Mouse (Mus musculus) spleen, adult 18-20 months (tissue): ENCODE results near the gene Atat1.

Experiments
- DNase-seq, 2 experiments: peaks; one replicate each; pipeline ENCODE4 v3.0.0; 2022; ENCODE audit warnings: mixed read lengths in 2 of 2

The Atat1 gene

GRCm38 (mm10) chr17:35917463-35918251 lies 7.8 kb upstream of the Atat1 start:
- peak in 1 of 2 experiments; percentile 43 for DNase-seq

DNA sequence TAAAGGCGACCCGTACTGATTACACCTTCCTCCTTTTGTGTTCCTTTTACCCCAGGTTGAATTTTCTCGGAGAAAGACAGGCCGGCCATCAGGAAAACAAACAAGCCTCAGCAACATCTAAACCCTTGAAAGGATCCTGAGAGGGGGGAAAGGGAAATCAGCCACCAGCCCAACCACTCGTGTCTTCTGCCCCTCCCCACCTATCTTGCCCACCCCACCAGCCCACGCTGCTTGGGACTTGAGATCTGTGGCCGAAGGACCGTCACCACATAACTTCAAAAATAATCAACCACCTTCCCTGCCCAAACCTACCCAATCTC lies 7.2 kb upstream of the Atat1 start:
- peak in 1 of 2 experiments; percentile 33 for DNase-seq

DNA sequence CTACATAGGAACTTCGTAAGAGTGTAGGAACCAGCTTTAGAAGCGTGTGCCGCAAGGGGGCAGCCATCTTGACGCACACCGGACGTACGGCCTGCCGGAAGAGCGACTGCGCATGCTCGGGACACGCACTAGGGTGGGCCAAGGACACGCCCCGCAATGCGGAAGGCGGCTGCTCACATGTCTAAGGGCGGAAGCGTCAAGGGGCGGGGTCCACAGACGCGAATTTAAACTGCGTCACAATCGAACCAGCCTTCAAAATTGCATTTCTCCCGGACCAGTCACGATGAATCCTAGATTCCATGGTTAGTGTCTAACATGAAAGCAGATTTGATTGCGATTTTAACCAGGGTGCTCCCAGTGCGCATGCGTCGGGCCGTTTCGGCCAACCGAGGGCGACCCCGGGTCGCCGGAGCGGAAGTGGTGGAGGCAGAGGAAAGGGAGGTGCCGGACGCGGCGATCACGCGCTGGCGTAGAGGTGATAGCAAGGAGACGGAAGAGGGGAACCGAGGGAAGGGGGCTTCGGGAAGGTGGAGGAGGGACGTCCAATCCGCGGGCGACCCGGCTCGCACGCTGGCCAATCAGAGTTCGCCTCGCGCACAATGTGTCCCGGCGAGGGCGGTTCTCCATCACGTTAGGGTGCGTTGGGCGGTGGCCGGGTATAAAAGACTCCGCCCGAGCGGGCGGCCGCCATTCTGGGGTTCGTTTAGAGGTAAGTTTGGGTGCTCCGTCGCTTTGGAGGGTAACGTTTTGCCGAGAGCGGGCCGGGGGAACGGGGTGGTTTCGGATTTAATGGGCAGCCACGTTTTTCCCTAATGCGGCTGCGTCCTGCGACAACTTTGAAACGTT lies 6.6 kb upstream of the Atat1 start, which contains the start of the genes Mrps18b and Ppp1r10:
TSS of gene Mrps18b (minus strand) at position 93 of the 846 bp plus-strand sequence.
TSS of gene Ppp1r10 (plus strand) at position 138 of the 846 bp plus-strand sequence.
- DNase-seq: peak; percentile 95 to 99

GRCm38 (mm10) chr17:35915538-35916296 lies 5.8 kb upstream of the Atat1 start:
- no peak for DNase-seq

DNA sequence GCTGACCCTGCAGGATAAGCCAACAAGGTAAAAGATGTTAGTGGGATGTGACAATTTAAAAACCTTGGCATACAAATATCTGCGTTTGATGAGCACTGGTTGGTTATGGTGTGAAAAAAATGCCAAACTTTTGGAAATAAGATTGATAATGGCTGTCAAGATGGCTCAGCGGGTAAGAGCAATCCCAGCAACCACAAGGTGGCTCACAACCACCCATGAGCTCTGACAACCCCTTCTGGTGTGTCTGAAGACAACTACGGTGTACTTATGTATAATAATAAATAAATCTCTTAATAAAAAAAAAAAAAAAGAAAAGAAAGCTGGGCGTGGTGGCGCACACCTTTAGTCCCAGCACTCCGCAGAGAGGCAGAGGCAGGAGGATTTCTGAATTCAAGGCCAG lies 5.1 kb upstream of the Atat1 start:
- DNase-seq: no peak

DNA sequence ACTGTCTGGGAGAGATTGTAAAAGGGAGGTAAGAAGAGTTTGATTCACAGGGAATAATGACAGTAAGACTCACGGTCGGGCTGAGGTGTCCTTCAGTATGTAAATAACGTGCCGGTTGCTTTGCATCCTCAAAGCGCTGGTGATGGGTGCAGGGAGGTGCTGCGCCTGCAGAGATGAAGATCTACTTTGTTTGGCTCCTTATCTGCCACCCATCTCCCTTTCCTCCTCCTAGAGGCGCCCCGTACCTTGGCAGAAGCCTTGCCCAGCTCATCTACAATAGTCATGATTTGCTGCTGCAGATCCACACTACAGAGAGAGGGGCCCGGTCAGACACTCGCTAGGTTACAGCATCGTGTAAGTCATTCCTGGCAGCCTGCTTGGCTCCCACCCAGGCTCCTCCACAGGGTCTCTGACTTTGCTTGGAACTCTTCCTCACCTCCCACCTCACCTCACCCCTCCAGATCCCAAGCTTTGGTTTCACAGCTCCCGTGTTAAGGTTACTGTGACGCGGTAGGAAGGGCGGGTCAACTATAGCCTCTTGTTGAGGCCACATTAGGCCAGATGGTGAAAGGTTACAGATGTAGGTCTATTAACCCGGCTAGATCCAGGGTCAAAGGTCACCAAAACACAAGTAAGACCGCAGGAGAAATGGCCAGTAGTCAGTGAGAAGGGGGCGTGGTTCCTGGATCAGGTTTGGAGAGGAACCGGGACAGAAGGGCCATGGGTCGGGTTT lies 523 bp downstream of the Atat1 start:
- no peak for DNase-seq

GRCm38 (mm10) chr17:35907609-35908008 lies 2.3 kb downstream of the Atat1 start:
- no peak for DNase-seq

GRCm38 (mm10) chr17:35905587-35905986 lies 4.3 kb downstream of the Atat1 start:
- DNase-seq: no peak

GRCm38 (mm10) chr17:35903992-35904355 lies 5.9 kb downstream of the Atat1 start:
- DNase-seq: no peak

DNA sequence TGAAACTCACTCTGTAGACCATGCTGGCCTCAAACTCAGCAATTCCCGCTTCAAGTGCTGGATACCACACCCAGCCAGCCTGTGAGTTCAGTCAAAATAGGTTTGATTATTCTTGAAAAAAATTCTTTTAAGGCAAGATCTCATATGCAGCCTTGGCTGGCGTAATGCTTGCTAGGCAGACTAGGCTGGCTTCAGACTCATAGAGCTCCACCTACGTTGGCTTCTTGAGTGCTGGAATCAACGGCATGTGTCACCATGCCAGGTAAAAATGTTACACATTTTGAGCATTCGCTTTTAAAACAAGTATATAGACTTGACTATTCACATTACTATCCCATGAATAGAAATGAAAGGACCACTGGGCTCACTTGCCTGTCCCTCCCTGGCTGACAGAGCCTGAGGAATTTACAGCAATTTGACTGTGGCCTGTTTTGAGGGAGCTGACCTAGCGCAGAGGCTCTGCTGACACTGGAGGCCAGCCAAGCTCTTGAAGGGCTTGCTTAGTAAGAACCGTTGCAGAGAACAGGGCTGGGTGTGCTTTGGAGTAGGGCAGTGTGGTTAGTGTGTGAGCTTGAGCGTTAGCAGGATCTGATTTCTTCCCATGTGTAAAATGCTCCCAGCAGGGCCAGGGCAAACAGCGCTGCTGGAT lies 6.4 kb downstream of the Atat1 start:
- DNase-seq: no peak

DNA sequence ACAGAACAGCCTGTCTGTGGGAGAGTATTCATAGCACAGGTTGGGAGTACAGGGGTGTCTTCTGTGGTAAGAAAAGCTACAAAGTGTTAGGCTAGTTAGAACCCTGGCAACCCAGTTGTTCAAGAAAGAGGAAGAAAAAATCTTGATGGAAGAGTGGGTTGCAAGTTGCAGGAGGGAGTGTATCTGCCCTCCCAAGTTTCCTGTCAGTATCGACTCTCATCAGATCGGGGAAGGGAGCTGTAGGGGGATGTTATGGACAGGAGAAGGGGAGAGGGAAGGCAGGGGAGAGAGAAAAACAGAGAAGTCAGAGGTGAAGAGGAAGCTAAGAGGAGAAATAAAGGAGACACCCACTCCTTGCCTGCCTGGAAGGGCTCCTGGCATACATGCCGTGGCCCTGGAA lies 9.2 kb downstream of the Atat1 start:
- no peak for DNase-seq

DNA sequence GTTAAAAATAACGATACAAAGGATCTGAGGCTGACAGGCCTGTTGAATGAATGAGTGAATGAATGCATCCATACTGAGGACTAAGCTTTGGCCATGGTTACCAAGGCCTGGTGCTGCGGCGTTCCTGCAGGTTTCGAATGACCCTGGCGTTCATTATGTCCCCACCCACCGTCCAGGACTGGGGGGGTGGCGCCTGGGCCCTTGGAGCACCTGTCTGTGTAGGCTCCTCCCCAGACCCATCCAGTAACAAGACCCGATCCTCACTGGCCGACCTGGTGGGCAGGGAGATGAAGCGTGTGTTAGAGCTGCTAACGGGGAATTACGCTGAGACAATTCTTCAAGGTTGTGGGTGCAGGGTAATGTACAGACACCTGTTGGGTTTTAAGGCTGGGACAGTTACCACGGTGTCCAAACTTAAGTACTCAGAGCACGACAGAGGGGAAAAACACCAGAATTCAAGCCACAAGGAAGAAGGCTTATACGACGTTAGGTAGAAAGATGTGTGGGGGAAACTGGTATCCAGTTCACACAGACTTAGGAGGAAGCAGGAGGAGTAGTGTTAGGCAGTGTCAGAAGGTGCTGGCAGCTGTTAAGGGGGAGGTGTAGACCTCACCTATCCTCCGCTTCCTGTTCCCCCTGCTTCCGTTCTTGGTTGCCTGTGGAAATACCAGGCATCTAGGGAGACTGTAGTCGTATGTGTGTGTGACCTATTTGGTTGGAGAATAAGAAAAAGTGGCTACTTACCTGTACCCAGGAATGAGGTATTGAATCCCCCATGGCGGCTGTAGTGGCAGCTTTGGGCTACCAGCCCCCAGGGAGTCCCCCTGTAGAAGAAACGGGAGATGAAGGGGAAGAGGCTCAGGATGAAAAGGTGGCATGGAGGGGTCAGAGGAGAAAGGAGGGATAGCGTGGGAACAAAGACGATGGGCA lies 12.0 kb downstream of the Atat1 start:
- DNase-seq: no peak

- peak; percentile 89 to 90 for DNase-seq
These were observed 12.9 kb downstream of the Atat1 start, which contains the start of gene 2310061I04Rik for GRCm38 (mm10) chr17:35896781-35897643. TSS of gene 2310061I04Rik (minus strand) at chr17:35897431.

- no peak for DNase-seq
These were observed 22.1 kb downstream of the Atat1 start for GRCm38 (mm10) chr17:35887725-35888124.

DNA sequence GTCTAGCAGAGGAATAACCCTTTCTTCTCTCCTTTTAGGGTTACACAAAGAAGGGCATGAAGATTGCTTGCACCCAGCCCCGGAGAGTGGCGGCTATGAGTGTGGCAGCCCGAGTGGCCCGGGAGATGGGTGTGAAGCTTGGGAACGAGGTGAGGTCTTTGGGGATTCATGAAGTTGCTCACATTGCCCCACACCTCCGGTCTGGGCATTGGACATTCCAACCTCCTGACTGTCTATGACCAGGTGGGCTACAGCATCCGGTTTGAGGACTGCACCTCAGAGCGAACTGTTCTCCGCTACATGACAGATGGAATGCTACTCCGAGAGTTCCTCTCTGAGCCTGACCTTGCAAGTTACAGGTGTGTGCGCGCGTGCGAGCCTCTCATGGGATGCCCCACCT lies 26.1 kb downstream of the Atat1 start:
- no peak for DNase-seq

- no peak for DNase-seq
These were observed 27.0 kb downstream of the Atat1 start for GRCm38 (mm10) chr17:35882924-35883323.

- DNase-seq: peak; percentile 86 to 94
These were observed 30.4 kb downstream of the Atat1 start, which contains the start of gene Dhx16 for GRCm38 (mm10) chr17:35879245-35880057. TSS of gene Dhx16 (plus strand) at chr17:35879819.

GRCm38 (mm10) chr17:35874721-35875120 lies 35.2 kb downstream of the Atat1 start:
- DNase-seq: no peak
